Mouse (Mus musculus) heart, postnatal 10 days (tissue): ENCODE measurements around the gene Rap2a. TPM values are rescaled to one million over a fixed set of nuclear protein-coding genes. Genes with fewer than 3 reads are reported as not detected.

Experiments
- DNase-seq, 2 experiments: peaks; one replicate each; pipeline ENCODE4 v3.0.0; 2021
- intact Hi-C: fragments of 180-260 bp; cut with DNase I; formaldehyde crosslinking; loops from one replicate; pipeline ENCODE4 v1.15.1; 2025
- total RNA-seq, 2 experiments: library from RNA; stranded (reverse); gene quantifications; 2 replicates each; pipeline ENCODE4 v1.2.3; 2021

The Rap2a gene
- total RNA-seq, 2 experiments from 2014 or later, result 20.2 to 24.0 TPM

- no peak for DNase-seq
- intact Hi-C loops, result no loop called here
These were observed 20.9 kb downstream of the Rap2a start for GRCm38 (mm10) chr14:120499096-120499495.

GRCm38 (mm10) chr14:120499601-120500000 lies 21.4 kb downstream of the Rap2a start:
- DNase-seq, result no peak
- intact Hi-C loops, result no loop called here

- intact Hi-C loops, result no loop called here
- no peak for DNase-seq
These were observed 21.8 kb downstream of the Rap2a start for GRCm38 (mm10) chr14:120500021-120500560.

- intact Hi-C loops, result no loop called here
- no peak for DNase-seq
These were observed 22.5 kb downstream of the Rap2a start for GRCm38 (mm10) chr14:120500791-120501190.

GRCm38 (mm10) chr14:120503641-120504040 lies 25.4 kb downstream of the Rap2a start:
- intact Hi-C loops, result no loop called here
- DNase-seq, result no peak

- DNase-seq, result no peak
- intact Hi-C loops, result no loop called here
These were observed 26.2 kb downstream of the Rap2a start for GRCm38 (mm10) chr14:120504423-120504822.

- no peak for DNase-seq
- intact Hi-C loops, result no loop called here
These were observed 26.8 kb downstream of the Rap2a start for GRCm38 (mm10) chr14:120504928-120505461.

GRCm38 (mm10) chr14:120505918-120506317 lies 27.7 kb downstream of the Rap2a start:
- intact Hi-C loops, result no loop called here
- DNase-seq, result no peak

GRCm38 (mm10) chr14:120507516-120507915 lies 29.3 kb downstream of the Rap2a start:
- DNase-seq, result peak; percentile 47 to 53
- intact Hi-C loops, result no loop called here

GRCm38 (mm10) chr14:120508566-120509365 lies 30.5 kb downstream of the Rap2a start:
- no peak for DNase-seq
- intact Hi-C loops, result no loop called here

- DNase-seq, result no peak
- intact Hi-C loops, result no loop called here
These were observed 31.1 kb downstream of the Rap2a start for GRCm38 (mm10) chr14:120509366-120509640.

GRCm38 (mm10) chr14:120511821-120512220 lies 33.6 kb downstream of the Rap2a start:
- intact Hi-C loops, result no loop called here
- no peak for DNase-seq

GRCm38 (mm10) chr14:120514821-120515271 lies 36.6 kb downstream of the Rap2a start:
- DNase-seq, result no peak
- intact Hi-C loops, result no loop called here

GRCm38 (mm10) chr14:120515376-120515775 lies 37.1 kb downstream of the Rap2a start:
- peak; percentile 45 to 49 for DNase-seq
- intact Hi-C loops, result no loop called here

GRCm38 (mm10) chr14:120518706-120519105 lies 40.5 kb downstream of the Rap2a start:
- intact Hi-C loops, result no loop called here
- DNase-seq, result no peak

GRCm38 (mm10) chr14:120519921-120520320 lies 41.7 kb downstream of the Rap2a start:
- no peak for DNase-seq
- intact Hi-C loops, result no loop called here

GRCm38 (mm10) chr14:120520843-120521242 lies 42.6 kb downstream of the Rap2a start:
- intact Hi-C loops, result no loop called here
- DNase-seq, result no peak

- DNase-seq, result no peak
- intact Hi-C loops, result no loop called here
These were observed 45.1 kb downstream of the Rap2a start for GRCm38 (mm10) chr14:120523296-120523695.

- no peak for DNase-seq
- intact Hi-C loops, result no loop called here
These were observed 47.4 kb downstream of the Rap2a start for GRCm38 (mm10) chr14:120525644-120526043.

- DNase-seq, result no peak
- intact Hi-C loops, result loop anchor here (5.0 kb wide), 1 partner anchor 56 kb away; the partner anchor contains the start of gene Rap2a
These were observed 55.1 kb downstream of the Rap2a start for GRCm38 (mm10) chr14:120533301-120533700.

GRCm38 (mm10) chr14:120534841-120535271 lies 56.6 kb downstream of the Rap2a start:
- DNase-seq, result peak; percentile 50 to 63
- intact Hi-C loops, result loop anchor here (5.0 kb wide), 1 partner anchor 58 kb away; the partner anchor contains the start of gene Rap2a

GRCm38 (mm10) chr14:120535446-120535845 lies 57.2 kb downstream of the Rap2a start:
- no peak for DNase-seq
- intact Hi-C loops, result no loop called here
